Mouse (Mus musculus): ENCODE data around the gene Kcnh4. TPM values are rescaled to one million over a fixed set of nuclear protein-coding genes. Genes with fewer than 3 reads are reported as not detected.
A peak's percentile ranks its signal among the peaks of the same experiment; 100 is the strongest.
"Not testable (repeated sequence)": the region's sequence is repeated elsewhere in the genome, so short reads cannot be mapped to it uniquely, and the experiment has no call there.

Gene Kcnh4
- polyA plus RNA-seq (2015; fragmentation: Nextera tagmentation; extraction: Ambion mirVana): 0.12 and 0.15 TPM in 2 replicates

DNA sequence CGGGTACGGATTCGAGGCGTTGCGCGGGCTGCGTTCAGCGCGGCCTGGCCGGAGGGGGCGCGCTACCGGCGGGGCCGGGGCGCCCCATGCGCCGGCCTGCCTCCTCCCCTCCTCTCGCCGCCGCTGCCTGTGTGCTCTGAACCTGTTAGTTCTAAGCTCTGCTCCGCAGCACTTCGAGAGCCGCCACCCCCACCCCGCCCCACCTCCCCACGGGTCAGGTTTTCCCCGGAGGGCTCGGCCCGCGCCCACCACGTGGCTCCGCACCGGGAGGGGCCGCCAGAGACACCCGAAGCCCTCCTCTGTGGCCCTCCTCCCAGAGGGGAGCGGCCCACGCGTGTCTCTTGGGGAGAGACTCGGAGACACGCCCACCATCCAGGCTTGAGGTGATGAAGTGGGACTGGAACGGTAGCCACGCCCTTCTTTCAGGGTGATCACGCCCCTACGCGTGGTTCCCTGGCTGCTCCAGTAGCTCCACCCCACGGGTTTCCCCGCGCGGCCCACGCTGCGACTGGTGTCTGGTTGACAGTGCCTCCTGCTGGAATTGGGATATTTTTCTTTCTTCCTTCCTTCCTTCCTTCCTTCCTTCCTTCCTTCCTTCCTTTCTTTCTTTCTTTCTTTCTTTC is at the start of gene Kcnh4:
Gene Kcnh4 (minus strand): TSS at position 332 of the 623 bp plus-strand sequence.
- 1% methylated on average over 50 of the region's 51 CpGs for WGBS
- Histone ChIP-seq H3K4me3 (ENCODE audit: low read length) (peak within 1 kb of the TSS; percentile 43), H3K9me3 (ENCODE audit: control insufficient read depth, low read length) (no peaks in the 10 kb centered on the region), H3K4me2 (ENCODE audit: low read depth, low read length) (peak within 1 kb of the TSS; percentile 60), H3K36me3 (ENCODE audit: control insufficient read depth, insufficient read depth, low read length) (no peaks in the 10 kb centered on the region), H3K27ac (ENCODE audit: low read length) (no peak within 1 kb of the TSS), H3K9ac (ENCODE audit: low read depth, low read length) (no peak within 1 kb of the TSS), H3K27me3 (replicated peaks; ENCODE audit: control insufficient read depth, insufficient read depth, low read length) (peaks cover 30% of the 10 kb centered on the region), H3K4me1 (ENCODE audit: control insufficient read depth, insufficient read depth, low read length) (peaks cover 10% of the 10 kb centered on the region)
- no peak for ATAC-seq

DNA sequence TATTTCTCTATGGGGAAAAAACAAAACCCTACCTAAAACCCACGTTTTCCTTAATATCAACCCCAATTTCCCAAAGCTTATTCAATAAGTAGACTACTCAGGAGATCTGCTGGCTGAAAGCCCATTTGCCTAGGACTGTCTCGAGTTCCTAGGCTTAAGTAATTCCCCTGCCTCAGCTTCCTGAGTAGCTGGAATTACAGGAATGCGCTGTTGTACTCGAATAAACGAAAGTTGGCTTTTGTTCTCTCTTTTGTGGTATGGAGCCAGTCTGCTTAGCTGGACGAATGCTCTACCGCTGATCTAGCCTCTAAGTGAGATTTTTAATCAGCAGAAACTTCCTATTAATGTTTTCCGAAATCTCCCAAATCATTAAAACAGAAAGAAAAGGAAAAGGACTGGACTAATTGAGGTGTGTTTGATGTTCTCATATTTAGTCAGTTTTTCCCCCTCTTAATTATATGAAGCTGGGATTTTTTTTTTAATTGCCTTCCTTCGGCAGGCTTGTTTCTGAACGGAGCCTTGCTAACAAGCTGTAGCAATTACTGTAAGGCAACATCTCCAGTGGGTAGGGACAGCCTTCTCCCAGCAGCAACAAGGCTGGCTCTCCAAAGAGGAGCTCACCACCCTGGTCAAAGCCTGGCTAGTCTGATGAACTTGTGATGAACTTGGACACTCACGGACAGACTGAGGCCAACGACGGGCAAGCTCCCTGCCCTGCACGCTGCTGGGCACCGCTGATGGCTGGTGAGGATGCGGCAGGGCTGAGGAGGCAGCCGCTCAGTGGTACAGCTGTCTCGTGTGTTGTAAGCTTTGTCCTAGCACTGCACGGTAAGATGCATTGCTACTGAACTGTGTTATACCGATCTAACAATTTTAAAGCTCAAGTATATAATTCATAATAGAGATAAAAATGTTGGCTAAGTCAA is 46.9 kb upstream of the Kcnh4 start:
- ATAC-seq: no peak
- Histone ChIP-seq H3K27me3 (replicated peaks; ENCODE audit: control insufficient read depth, insufficient read depth, low read length) (no peaks in the 10 kb centered on the region), H3K4me1 (ENCODE audit: control insufficient read depth, insufficient read depth, low read length) (no peaks in the 10 kb centered on the region; the same call in 1 of the 2 replicates), H3K4me2 (ENCODE audit: low read depth, low read length) (no peak overlapping the region), H3K9me3 (ENCODE audit: control insufficient read depth, low read length) (no peaks in the 10 kb centered on the region), H3K36me3 (ENCODE audit: control insufficient read depth, insufficient read depth, low read length) (peaks cover 17% of the 10 kb centered on the region; the same call in 1 of the 2 replicates), H3K27ac (ENCODE audit: low read length) (no peak overlapping the region), H3K9ac (ENCODE audit: low read depth, low read length) (no peak overlapping the region), H3K4me3 (ENCODE audit: low read length) (no peak overlapping the region)
- 76% methylated on average over 20 of the region's 20 CpGs for WGBS

DNA sequence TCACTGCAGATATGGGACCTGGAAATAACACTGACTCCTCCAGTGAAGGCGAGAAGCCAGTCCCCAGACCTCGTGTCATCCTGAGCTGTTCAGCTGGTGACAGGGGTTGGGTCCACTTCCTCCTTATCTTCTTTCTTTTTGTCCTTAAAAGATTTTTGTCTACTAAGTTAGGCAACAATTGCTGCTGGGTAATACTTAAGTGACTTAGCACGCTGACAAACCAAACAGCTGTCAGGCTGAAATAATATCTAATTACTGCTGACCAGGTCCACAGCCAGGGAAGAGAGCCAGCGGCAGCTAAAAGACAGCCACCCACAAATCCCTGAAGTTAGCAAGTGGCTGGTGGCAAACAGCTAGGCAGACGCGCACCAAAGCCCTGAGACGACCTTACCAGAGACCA is 45.8 kb upstream of the Kcnh4 start:
- Histone ChIP-seq H3K9ac (ENCODE audit: low read depth, low read length) (no peak overlapping the region), H3K4me3 (ENCODE audit: low read length) (no peak overlapping the region), H3K27me3 (replicated peaks; ENCODE audit: control insufficient read depth, insufficient read depth, low read length) (no peaks in the 10 kb centered on the region), H3K27ac (ENCODE audit: low read length) (no peak overlapping the region), H3K9me3 (ENCODE audit: control insufficient read depth, low read length) (no peaks in the 10 kb centered on the region), H3K36me3 (ENCODE audit: control insufficient read depth, insufficient read depth, low read length) (peaks cover 23% of the 10 kb centered on the region; the same call in 1 of the 2 replicates), H3K4me2 (ENCODE audit: low read depth, low read length) (no peak overlapping the region), H3K4me1 (ENCODE audit: control insufficient read depth, insufficient read depth, low read length) (no peaks in the 10 kb centered on the region; the same call in 1 of the 2 replicates)
- WGBS: 78% methylated on average over 7 of the region's 7 CpGs
- ATAC-seq: no peak

DNA sequence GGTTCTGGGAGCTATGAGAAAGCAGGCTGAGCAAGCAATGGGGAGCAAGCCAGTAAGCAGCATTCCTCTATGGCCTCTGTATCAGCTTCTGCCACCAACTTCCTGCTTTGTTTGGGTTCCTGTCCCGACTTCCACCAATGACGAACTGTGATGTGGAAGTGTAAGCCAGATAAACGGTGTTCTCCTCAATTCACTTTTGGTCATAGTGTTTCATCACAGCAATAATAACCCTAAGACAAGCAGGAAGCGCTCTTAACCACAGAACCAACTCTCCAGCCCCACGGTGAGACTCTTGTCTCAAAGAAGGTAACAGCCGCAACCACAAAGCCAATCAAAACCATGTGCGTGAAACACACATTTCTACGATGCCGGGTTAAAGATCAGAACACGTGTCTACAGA is 44.7 kb upstream of the Kcnh4 start:
- H3K27ac ChIP-seq (ENCODE audit: low read length): no peak overlapping the region
- no peak overlapping the region for H3K4me3 ChIP-seq (ENCODE audit: low read length)
- peaks cover 23% of the 10 kb centered on the region; the same call in 1 of the 2 replicates for H3K36me3 ChIP-seq (ENCODE audit: control insufficient read depth, insufficient read depth, low read length)
- WGBS: 95% methylated on average over 10 of the region's 10 CpGs
- no peak overlapping the region for H3K9ac ChIP-seq (ENCODE audit: low read depth, low read length)
- H3K9me3 ChIP-seq (ENCODE audit: control insufficient read depth, low read length): no peaks in the 10 kb centered on the region
- ATAC-seq: no peak
- H3K4me2 ChIP-seq (ENCODE audit: low read depth, low read length): no peak overlapping the region
- H3K27me3 ChIP-seq (replicated peaks; ENCODE audit: control insufficient read depth, insufficient read depth, low read length): no peaks in the 10 kb centered on the region
- no peaks in the 10 kb centered on the region; the same call in 1 of the 2 replicates for H3K4me1 ChIP-seq (ENCODE audit: control insufficient read depth, insufficient read depth, low read length)

DNA sequence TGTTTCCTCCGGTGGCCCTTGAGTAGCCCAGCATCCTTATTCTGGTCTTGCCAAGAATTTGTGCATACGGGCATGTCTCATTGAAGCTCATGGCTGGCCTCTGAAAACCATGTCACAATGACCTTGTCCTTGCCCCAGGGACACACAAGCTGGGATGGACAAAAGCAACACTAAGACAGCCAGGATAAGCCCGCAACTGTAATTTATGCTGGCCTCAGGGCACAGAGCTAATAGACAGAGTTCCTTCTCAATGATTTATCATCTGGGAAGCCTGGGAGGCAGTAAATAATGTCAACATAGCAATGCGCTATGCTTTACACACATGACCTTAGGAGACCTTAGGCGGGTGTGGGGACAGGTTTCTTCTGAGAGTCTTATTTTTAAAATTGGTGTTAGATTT is 39.7 kb upstream of the Kcnh4 start:
- ATAC-seq: no peak
- H3K27ac ChIP-seq (ENCODE audit: low read length): no peak overlapping the region
- H3K9ac ChIP-seq (ENCODE audit: low read depth, low read length): no peak overlapping the region
- H3K9me3 ChIP-seq (ENCODE audit: control insufficient read depth, low read length): no peaks in the 10 kb centered on the region
- peaks cover 23% of the 10 kb centered on the region for H3K36me3 ChIP-seq (ENCODE audit: control insufficient read depth, insufficient read depth, low read length)
- 64% methylated on average over 5 of the region's 5 CpGs for WGBS
- no peak overlapping the region for H3K4me2 ChIP-seq (ENCODE audit: low read depth, low read length)
- no peaks in the 10 kb centered on the region for H3K4me1 ChIP-seq (ENCODE audit: control insufficient read depth, insufficient read depth, low read length)
- no peaks in the 10 kb centered on the region for H3K27me3 ChIP-seq (replicated peaks; ENCODE audit: control insufficient read depth, insufficient read depth, low read length)
- no peak overlapping the region for H3K4me3 ChIP-seq (ENCODE audit: low read length)

DNA sequence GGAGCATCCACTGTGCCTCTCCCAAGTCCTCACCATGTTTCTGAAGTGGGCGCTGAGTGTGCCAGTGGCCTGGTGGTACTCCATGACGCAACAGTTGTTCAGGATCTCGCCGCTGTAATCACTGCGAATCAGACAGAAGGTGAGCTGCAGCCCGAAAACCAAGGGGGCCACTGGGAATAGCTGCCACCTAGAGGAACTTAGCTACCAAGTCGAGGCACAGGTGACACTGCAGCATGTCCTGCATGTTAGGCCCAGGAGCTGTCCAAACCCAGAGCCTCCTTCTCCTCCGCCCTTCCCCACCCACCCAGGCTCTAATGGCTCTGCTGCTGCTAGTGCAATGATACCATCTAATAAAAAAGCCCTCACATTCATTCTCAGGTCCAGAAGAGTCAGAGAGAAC is 36.8 kb upstream of the Kcnh4 start:
- no peaks in the 10 kb centered on the region for H3K9me3 ChIP-seq (ENCODE audit: control insufficient read depth, low read length)
- no peak overlapping the region for H3K27ac ChIP-seq (ENCODE audit: low read length)
- no peak overlapping the region for H3K4me2 ChIP-seq (ENCODE audit: low read depth, low read length)
- H3K4me1 ChIP-seq (ENCODE audit: control insufficient read depth, insufficient read depth, low read length): no peaks in the 10 kb centered on the region
- no peak overlapping the region for H3K9ac ChIP-seq (ENCODE audit: low read depth, low read length)
- no peak for ATAC-seq
- H3K27me3 ChIP-seq (replicated peaks; ENCODE audit: control insufficient read depth, insufficient read depth, low read length): no peaks in the 10 kb centered on the region
- H3K4me3 ChIP-seq (ENCODE audit: low read length): no peak overlapping the region
- peaks cover 10% of the 10 kb centered on the region for H3K36me3 ChIP-seq (ENCODE audit: control insufficient read depth, insufficient read depth, low read length)
- 69% methylated on average over 8 of the region's 8 CpGs for WGBS

DNA sequence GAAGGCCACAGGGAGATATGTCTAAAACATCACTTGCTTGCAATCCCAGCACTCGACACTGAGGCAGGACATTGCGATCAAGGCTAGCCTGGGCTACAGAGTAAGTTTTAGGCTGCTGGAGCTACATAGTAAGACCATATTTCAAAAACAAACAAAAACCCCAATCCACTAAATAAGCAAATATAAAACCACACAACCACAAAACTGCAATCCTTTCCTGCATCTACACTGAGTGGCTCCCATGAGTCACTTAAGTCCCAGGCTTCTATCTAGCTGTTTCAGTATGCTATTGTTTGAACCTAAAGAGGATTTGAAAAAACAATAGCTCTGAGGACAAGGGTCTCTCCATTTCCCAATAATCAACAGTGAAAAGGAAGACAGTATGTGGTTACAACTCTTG is 35.6 kb upstream of the Kcnh4 start:
- H3K4me2 ChIP-seq (ENCODE audit: low read depth, low read length): no peak overlapping the region
- H3K27me3 ChIP-seq (replicated peaks; ENCODE audit: control insufficient read depth, insufficient read depth, low read length): no peaks in the 10 kb centered on the region
- H3K27ac ChIP-seq (ENCODE audit: low read length): no peak overlapping the region
- H3K36me3 ChIP-seq (ENCODE audit: control insufficient read depth, insufficient read depth, low read length): peaks cover 4% of the 10 kb centered on the region; the same call in 1 of the 2 replicates
- no peak for ATAC-seq
- no peak overlapping the region for H3K9ac ChIP-seq (ENCODE audit: low read depth, low read length)
- no peaks in the 10 kb centered on the region for H3K9me3 ChIP-seq (ENCODE audit: control insufficient read depth, low read length)
- no peaks in the 10 kb centered on the region for H3K4me1 ChIP-seq (ENCODE audit: control insufficient read depth, insufficient read depth, low read length)
- 92% methylated on average over 2 of the region's 2 CpGs for WGBS
- no peak overlapping the region for H3K4me3 ChIP-seq (ENCODE audit: low read length)

DNA sequence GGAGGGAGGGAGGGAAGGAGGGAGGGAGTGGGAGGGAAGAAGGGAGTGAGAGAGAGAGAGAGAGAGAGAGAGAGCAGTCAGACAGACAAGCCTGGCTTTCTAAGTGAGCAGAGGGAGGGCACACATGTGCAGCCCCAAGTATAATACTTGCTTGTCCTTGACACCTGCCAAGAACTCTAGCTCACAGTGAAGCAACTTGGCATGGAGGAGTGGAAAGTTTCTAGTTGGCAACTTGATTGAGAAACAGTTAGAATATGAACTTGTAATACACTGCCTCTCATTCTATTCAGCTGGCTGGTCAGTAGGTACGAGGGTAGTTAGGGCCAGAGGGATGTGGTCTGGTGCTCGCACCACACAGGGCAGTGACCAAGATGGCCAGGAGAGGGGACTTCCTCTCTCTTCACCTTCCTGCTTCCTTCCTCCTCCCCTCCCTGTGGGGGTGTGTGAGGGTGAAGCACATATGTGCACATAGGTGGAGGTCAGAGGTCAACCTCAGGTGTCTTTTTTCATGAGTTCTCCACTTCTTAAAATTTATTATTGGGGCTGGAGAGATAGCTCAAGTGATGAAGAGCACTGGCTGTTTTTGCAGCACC is 31.8 kb upstream of the Kcnh4 start:
- no peak overlapping the region for H3K27ac ChIP-seq (ENCODE audit: low read length)
- no peak overlapping the region for H3K4me3 ChIP-seq (ENCODE audit: low read length)
- no peak overlapping the region for H3K9ac ChIP-seq (ENCODE audit: low read depth, low read length)
- 88% methylated on average over 2 of the region's 2 CpGs for WGBS
- peaks cover 14% of the 10 kb centered on the region for H3K36me3 ChIP-seq (ENCODE audit: control insufficient read depth, insufficient read depth, low read length)
- no peaks in the 10 kb centered on the region for H3K9me3 ChIP-seq (ENCODE audit: control insufficient read depth, low read length)
- no peaks in the 10 kb centered on the region for H3K27me3 ChIP-seq (replicated peaks; ENCODE audit: control insufficient read depth, insufficient read depth, low read length)
- no peaks in the 10 kb centered on the region for H3K4me1 ChIP-seq (ENCODE audit: control insufficient read depth, insufficient read depth, low read length)
- no peak overlapping the region for H3K4me2 ChIP-seq (ENCODE audit: low read depth, low read length)
- ATAC-seq: no peak

DNA sequence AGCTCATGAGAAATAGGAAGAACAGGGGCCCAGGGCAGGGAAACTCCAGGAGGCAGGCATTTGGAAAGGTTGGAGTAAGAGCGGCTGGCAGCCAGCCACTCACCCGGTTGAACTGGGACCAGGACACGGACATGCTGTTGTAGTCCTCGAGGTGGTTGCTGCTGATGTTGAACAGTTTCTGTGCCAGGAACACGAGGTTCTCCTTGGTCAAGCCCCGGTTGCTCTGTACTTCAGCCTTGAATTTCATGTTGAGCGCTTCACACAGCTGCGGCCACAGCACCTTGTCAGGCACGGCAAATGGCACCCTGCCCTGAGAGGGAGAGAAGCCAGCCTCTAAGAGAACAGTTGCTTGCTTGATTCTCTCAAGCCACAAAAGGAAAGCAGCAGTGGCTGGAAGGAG is 30.9 kb upstream of the Kcnh4 start:
- H3K9ac ChIP-seq (ENCODE audit: low read depth, low read length); ATAC-seq; H3K27ac ChIP-seq (ENCODE audit: low read length); H3K27me3 ChIP-seq (replicated peaks; ENCODE audit: control insufficient read depth, insufficient read depth, low read length); H3K4me3 ChIP-seq (ENCODE audit: low read length); H3K4me1 ChIP-seq (ENCODE audit: control insufficient read depth, insufficient read depth, low read length); H3K4me2 ChIP-seq (ENCODE audit: low read depth, low read length); H3K9me3 ChIP-seq (ENCODE audit: control insufficient read depth, low read length): not testable (repeated sequence)
- 88% methylated on average over 9 of the region's 9 CpGs for WGBS
- peaks cover 12% of the 10 kb centered on the region for H3K36me3 ChIP-seq (ENCODE audit: control insufficient read depth, insufficient read depth, low read length)

All from intestine, embryonic 16.5 days (tissue).